Mouse (Mus musculus): Measurements from ENCODE around the gene Btaf1.

GRCm38 (mm10) chr19:37044431-37044830, 118.6 kb downstream of the Btaf1 start:
- TF ChIP-seq POLR2A (IDR thresholded peaks at IDR 0.05; ENCODE audit: extremely low read depth, insufficient read depth, low read length) (no peak), CTCF (IDR thresholded peaks at IDR 0.05; ENCODE audit: low read depth, low read length) (no peak)

Data from liver, adult 2 months (tissue).